Mouse (Mus musculus): ENCODE results near the gene Apba3.
A peak's percentile ranks its signal among the peaks of the same experiment; 100 is the strongest.

Gene Apba3

DNA sequence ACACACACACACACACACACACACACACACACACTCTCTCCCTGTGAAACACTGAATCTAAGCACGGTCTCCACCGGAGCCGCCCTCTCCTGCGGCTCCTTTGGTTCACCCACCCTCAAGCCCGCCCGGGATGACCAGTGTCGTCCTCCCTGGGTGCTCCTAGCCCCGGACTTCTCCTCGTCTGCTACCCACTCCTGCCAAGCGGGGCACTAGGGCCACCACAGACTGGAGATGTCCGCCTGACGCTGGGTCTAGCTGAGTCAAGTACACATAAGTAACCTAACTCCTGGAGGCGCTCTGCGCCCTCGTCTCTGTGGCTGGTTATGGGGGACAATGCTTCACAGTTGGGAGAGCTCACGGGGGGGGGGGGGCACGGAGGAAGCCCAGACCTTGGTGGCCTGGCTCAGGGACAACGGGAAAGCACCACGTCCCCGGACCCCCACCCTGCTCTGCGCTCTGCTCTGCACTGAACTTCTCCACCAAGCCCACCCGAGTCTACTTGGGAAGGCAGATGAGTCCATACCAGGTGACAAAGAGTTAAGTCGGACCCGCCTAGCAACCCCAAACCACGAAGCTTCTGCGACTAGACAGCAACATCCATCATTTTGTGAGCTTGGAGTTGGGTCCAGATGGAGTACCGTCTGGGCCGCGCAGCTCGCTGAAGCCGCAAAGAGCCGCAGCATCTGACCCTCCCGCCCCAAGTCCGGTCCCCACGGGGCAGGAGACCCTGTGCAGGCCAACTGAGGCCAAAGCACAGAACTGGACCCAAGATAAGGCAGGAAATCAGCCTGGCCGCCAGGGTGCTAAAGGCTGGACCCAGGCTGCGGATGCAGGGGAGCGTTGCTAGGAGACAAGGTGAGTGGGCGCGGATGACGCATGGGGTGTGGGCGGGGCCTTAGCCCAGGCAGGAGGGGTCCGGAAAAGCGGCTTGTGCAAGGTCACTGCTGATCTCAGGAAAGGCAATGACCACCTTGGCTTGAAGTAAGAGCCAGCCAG, 14.0 kb upstream of the Apba3 start, which contains the start of gene Matk:
Gene Matk, plus strand, starts transcription at position 512 of the 996 bp plus-strand sequence.
- peak; percentile 23 for DNase-seq (ENCODE audit: low read depth)

DNA sequence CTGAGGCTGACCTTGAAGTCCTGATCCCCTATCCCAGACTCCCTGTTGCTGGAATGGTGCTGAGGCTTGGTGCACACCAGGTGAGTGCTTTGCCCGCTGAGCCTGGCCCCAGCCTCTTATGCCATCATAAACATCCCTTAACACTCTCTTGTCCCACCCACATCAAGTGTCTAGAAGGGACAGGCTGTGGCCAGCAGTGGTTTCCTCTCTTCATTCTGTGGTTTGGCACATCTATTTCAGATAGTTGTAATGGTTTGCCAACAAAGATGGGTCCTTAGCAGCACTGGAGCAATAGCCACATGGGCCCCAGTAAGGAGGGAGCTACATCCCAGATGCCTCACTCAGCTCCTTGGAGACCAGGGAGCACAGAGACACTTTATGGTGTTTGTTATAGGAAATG, 11.9 kb upstream of the Apba3 start:
- DNase-seq (ENCODE audit: low read depth), result no peak

DNA sequence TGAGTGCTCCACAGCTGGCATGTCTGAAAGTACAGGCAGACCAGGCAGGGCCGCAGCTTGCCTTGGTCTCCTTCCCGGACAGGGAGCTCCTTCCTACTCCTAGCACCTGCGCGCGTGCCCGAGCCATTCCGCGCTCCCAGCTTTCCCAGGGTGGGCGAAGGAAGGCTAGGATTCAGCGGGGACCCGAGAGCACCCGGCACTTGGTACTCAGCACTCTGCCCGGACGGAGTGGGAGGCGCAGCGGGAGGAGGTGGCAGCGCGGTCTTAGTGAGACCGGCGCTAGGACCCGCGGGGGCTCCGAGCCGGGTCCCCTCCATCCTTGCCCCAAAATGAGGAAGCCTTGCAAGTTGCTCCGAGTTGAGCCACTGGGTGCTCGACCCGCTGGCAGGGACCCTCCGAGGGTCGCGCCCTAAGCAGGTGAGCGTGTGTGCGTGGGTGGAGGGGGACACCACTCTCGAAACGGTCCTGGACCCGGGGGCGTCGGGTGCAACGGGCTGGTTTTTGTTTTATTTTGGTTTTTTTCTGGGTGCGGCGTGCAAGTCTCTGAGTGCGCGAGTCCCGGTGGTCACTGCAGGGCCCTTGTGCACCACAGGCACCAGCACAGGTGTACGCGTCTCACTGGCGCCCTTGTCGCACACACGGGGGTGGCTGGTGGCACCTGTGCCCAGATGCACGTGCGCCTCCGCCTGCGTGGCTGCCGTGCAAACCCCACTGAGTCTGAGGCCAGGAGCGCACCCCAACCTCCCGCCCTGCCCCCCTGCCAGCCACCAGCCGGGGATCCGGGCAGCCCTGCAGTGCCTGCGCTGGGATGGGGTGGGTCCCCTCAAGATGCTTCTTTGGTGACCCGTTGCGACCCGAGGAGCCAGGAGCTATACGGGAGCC, 9.4 kb upstream of the Apba3 start:
- no peak for DNase-seq (ENCODE audit: low read depth)

DNA sequence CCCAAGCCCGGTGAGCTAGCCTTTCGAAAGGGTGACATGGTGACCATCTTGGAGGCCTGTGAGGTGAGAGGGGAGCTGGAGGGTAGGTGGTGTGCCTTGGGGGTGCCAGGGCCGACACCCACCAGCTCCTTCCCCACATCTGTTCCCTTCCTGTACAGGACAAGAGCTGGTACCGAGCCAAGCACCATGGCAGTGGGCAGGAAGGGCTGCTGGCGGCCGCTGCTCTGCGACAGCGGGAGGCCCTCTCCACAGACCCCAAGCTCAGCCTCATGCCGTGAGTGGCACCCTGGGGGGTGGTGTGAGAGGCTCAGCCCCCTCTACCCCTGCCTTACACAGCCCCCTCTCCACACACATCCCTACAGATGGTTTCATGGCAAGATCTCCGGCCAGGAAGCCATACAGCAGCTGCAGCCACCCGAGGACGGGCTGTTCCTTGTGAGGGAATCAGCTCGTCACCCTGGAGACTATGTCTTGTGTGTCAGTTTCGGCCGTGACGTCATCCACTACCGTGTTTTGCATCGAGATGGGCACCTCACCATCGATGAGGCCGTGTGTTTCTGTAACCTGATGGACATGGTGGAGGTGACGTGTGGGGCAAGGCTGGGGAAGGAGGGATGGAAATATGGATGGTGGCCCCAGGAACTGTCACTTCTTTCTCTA, 7.4 kb upstream of the Apba3 start:
- DNase-seq (ENCODE audit: low read depth), result no peak

DNA sequence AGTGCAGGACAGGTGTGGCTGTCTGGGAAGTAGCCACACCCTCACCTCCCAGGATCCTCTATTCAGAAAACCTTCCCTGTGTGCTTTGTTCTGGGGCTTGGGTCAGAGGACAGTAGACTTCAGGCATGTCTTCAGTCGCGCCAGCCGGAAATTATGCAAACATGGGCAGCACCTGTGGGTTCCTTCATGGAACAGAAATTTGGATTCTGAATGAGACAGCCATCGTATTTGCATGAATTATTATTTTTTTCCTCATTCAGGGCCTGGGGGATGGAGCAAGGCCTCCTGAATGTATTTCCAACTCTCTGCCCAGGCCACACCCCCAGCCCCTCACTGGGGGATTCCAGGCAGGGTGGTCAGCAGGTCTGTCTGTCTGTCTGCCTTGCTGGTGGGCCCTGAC, 5.7 kb upstream of the Apba3 start:
- DNase-seq (ENCODE audit: low read depth), result no peak

DNA sequence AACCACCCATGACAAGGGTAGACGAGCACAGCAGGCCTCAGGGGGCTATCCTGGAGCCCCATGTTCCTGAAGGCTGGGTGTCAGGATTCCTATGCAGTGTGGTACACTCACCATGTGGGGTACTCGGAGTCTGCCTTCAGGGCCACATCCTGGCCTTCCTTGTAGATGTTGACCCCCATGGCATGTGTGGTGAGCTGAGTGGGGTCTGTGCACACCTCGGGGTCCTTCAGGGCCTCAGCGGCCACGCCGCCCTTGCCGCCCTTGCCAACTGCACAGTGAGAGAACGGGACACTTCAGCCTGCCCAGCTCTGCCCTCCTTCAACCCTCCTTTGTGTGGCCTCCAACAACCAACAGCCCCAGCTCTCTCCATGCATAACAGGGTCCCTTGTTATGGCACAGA, 1.2 kb upstream of the Apba3 start:
- no peak for DNase-seq (ENCODE audit: low read depth)

DNA sequence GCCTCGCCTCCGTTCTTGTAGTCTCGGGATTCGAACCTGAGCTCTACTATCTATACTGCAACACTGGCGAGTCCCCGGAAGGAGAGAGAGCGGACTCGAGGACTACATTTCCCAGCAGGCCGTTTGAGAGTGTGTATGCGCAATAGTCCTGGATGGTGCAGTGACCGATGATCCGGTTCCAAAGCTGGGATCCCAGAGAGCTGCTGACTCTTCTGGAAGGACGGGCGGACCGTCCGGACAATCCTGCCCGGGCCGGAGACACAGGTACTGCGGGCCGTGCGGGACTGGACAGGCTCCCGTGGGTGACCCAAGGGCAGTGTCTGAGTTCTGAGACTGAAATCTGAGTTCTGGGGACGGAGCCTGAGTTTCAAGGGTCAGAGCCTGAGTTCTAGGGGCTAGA, 1.3 kb downstream of the Apba3 start:
- peak; percentile 95 for DNase-seq (ENCODE audit: low read depth)

DNA sequence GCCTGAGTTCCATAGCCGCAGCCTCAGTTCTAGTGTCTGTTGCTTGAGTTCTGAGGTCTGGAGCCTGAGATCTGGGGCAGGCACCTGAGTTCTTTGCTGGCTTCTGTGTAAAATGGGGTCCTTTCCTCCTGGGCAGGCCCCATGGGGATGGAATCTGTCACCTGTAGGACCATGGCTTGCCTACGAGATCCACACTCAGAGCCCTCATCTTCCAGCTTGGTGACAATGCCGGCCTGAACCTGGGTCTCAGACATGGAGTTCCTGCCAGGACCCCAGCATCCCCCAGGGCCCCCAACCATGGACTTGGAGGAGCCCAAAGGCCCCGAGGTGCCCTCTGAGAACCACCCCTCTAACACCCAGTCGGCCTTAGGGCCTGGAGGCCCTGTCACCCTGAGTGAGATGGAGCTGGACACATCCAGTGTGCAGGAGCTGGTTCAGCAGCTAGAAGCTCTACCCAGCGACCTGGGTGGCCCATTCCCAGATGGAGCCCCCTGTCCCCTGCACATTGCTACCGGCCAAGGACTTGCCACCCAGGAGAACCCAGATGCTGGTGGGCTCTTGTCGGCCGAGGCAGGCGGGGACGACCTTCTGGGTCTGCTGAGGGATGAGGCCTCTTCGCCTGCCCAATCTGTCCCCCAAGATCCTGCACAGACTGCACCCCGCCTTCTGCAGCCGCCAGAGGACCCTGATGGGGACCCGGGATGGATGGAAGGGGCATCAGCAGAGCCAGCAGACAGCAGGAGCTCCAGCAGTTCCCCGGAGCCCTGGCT, 2.1 kb downstream of the Apba3 start:
- DNase-seq (ENCODE audit: low read depth), result no peak

DNA sequence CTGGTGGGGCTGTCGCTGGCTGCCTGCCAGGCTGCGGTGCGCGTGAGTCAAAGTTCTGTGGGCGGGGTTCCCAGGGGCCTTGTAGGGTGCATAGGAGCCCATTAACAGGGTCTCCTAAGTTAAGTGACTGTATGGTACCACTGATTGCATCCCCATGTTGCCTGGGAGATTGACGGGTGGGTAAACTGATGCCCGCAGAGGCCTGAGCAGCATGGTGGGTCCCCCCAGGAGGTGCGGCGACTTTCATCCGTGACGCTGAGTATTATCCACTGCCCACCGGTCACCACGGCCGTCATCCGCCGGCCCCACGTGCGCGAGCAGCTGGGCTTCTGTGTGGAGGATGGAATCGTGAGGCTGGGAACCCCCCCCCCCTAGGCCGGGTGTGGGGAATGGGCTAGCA, 5.6 kb downstream of the Apba3 start:
- no peak for DNase-seq (ENCODE audit: low read depth)

DNA sequence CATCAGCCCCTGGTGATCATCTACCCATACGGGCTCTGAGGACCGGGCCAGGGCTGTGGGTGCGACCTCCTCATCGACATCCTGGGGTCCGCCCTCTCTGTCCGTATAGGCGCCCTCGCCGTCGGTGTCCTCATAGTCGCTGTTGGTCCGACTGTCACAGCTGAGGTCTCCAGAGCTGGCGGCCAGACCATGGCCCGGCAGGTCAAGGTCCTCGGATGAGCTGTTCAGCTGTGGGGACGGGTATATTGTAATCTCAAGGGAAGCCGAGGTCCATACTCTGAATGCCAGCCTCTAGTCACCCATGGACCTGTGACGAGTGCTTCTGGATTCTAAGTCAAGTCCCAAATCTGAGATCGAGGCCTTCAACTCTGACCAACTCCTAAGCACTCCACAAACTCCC, 7.1 kb downstream of the Apba3 start:
- no peak for DNase-seq (ENCODE audit: low read depth)

DNA sequence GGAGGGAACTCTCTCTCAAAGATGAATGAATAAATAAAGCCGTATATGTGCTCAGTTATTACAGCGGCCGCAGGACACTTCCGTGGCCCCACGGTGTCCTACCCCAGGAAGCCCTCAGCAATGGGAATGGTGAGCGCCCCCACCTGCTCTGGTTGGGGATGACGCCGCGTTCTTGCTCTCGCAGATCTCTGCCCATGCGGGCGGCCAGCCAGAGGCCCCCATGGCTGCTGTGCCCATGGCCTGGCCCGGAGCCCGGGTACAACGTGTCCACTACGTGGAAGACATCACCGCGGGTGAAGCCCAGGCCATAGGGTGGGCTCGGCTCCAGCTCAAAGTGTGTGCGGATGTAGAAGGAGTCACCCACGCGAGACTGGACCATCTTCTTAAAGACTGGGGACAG, 10.9 kb downstream of the Apba3 start:
- DNase-seq (ENCODE audit: low read depth), result no peak

DNA sequence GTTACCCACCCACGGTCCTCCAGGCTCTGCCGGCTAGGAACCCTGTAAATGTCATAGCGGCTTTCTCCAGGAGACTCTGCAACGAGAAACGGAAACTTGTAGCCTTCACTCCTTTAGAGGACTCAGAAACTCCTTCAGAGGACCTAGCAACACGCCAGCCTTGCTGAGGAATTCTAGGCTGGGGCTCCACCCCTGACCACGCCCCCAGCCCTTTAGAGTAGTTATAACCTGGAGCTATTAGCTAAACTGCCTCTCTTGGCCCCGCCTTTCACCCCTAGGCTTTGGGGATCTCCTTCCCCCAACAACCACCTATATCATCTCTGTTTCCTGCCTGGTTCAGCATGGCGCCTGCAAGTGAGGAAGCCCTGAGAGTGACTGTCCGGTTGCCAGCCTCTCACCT, 12.7 kb downstream of the Apba3 start:
- DNase-seq (ENCODE audit: low read depth), result peak; percentile 44

DNA sequence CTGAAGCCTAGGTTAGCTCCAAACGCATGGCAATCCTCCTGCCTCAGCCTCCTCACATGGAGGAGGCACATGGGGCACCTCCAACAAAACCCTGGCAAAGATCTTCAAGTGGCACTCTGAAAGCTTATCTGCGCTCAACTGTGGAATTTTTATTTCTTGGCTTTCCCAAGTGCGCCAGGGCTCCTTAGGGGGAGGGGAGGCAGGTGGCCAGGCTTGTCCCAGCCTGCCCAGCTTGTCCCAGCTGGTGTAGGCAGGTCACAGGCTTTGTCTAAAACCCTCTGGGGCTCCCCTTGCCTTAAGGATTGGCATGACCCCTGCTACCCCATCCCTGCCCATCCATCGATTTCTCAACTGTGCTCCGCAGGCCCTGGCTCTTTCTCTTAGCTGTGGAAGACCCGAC, 17.4 kb downstream of the Apba3 start:
- no peak for DNase-seq (ENCODE audit: low read depth)

DNA sequence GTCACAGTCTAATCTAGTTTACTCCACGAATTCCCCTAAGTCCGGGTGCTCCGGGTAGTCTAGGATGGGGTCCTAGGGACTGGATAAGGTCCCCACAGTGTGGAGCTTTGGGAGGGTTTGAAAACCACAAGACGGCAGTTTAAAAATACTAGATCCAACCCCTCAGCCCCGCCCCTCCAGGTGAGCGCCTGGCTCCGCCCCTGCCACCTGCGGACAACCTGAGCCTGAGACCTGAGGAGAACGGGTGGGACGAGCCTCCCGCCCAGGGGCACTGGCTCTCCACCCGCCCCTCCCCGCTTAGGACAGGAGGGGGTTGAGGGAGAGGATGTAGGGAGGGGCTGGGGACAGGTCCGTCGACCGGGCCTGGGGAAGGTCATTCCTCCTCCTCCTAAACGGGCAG, 18.0 kb downstream of the Apba3 start:
- no peak for DNase-seq (ENCODE audit: low read depth)

DNA sequence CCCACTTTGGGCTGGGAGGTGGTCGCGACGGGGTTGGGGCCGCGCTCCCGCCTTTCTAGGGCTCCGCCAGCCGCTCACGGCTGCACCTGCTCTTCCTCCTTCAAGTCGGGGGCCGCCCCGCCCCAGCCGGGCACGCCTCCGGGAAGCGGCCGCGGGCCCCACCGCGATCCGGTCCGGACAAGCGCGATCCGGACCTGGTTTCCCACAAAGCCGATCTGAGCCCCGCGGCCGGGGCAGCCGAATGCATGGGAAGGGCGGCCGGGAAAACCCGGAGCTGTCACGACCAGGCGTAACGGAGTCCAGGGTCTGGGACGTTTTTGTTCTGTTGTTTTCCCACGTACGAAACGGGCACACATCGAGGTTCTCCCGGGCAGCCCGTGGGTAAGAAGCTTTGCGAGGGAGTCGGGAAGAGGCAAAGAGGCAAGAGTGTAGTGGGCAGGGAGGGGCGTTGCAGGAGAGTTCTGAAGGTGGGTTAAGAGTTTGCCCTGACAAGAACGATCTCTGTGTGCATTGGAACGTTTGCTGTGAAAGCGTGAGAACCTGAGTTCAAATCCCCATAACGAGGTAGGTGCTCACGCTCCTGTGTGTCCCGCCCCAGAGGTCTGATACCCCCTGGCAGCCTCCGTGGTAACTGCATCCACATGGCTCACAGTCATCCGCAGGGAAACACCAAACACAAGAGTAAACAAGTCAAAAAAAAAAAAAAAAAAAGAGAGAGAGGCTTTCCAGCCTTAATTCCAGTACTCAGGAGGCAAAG, 19.1 kb downstream of the Apba3 start:
- peak; percentile 82 for DNase-seq (ENCODE audit: low read depth)

DNA sequence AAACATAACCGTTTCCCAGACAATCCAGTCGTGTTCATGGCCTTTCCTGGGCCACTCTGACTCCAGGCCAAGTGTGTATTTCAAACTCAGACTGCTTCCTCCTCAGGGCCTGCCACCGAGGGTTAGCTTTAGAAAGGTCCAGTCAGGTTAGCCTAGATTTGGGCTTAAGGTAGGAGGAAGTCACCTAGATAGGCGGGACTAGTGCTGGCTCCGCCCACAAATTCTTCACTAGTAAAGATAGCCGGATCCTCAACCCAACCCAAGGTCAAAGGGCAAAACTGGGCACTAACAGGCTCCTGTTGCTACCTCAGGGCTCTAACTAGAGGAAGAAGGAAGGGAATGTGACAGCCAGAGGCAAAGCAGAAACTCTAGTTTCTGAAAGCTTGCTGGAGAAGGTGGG, 19.8 kb downstream of the Apba3 start:
- no peak for DNase-seq (ENCODE audit: low read depth)

DNA sequence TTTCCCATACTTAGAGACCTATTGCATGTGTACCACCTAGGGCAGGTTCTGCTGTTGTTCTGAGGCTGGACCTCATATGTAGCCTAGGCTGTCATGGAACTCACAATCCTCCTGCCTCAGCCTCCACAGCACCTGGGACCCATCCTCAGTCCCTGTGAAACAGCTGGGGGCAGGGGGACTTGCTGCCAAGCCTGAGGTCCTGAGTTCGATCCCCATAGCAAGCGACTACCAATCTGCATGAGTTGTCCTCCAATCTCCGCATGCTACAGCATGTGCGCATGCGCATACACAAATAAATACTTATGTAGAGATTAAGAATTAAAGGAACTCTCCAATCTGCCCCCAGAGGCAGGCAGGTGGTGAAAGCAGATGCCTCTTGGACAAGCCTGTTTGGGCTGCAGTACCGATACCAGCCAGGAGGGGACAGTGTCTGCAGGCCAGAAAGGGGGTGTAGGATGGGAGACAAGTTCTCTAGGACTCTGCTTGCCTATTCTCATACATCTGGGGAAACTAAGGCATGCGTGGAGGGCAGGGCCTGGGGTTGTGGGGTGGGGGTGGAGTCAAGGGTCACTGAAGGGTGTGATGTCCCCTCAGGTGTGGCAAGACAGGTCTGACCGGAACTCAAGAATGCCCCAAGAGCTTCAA, 20.9 kb downstream of the Apba3 start:
- DNase-seq (ENCODE audit: low read depth), result peak; percentile 72

DNA sequence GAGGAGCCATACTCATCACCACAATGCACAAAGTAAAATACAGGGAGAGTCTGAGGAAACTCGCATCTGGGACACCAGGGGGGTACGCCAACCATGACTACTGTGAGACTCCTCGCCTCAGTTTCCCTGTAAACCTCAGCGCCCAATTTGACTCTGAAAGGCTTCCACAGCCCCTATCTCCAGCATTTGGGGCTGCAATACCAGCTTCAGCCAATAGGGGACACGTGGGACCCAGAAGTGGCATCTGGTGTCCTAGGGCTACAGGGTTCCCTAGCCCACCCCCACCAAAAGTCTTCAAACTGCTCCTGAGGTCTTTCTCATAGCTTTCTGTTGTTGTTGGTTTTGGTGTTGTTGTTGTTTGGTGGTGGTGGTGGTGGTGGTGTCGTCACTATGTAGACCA, 21.8 kb downstream of the Apba3 start:
- peak; percentile 51 for DNase-seq (ENCODE audit: low read depth)

DNA sequence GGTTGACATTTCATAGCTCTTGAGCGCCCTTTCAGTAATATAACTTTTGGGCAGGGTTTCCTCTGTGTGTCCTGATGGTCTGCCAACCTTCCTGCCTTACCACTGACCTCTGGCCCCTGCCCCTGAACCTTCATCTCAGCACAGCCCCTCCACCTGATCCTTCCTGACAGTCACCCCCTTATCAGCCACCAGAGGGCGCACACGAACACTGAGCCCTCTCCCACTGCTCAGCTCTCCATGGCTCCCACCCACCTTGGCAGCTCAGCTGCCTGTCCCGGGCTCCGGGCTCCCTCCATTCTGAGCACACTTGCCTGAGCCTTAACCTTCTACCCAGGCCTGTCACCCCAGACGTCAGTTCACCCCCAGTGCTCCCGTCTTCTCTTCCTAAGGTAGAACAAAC, 22.5 kb downstream of the Apba3 start:
- peak; percentile 86 for DNase-seq (ENCODE audit: low read depth)

DNA sequence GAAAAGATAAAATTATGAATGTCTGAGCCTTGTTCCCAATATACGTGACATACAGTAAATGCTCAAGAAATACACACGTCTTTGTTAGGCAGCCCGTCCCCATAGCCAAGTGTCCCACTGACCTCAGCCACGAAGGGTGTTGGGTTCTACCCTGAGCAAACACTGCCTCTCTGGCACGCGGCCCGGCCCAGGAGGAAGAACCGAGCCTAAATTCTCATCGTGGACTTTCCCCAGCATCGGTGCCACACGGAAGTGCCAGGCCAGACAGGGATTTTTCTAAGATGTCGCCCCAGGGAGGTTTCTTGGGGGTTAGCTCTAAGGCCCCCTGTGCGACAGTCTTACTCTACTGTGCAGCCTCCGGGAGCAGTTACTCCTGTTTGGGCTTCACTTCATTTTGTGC, 23.1 kb downstream of the Apba3 start:
- DNase-seq (ENCODE audit: low read depth), result no peak
